Mouse (Mus musculus): ENCODE data around the gene Cyp2s1.

DNA sequence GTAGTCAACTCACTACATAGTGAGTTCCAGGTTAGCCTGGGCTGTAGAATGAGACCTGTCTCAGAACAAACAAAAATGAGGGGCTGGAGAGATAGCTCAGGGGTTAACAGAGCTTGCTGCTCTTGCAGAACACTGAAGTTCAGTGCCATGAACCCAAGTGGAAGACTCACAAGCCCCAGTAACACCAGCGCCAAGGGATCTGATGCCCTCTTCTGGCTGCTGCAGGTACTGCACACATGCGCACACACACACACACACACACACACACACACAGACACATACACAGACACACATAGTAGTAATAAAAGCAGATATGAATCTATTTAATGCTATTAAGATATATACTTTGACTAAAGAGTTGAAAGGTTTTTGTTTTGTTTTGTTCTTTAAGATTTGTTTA lies 18.2 kb downstream of the Cyp2s1 start:
- TF ChIP-seq MEF2A (IDR thresholded peaks at IDR 0.05; ENCODE audit: borderline replicate concordance, low read depth, low read length) (no peak), CTCF (conservative IDR thresholded peaks at IDR 0.05 in 1 of 2, IDR thresholded peaks at IDR 0.05 in 1 of 2; ENCODE audit: low read depth in 2 of 2, low read length in 2 of 2) (peak in 1 of 2 experiments; percentile 20; a peak in 2 of 4 replicates), MAX (IDR thresholded peaks at IDR 0.05; ENCODE audit: low read length) (no peak), NELFE (IDR thresholded peaks at IDR 0.05; ENCODE audit: low read depth, low read length) (no peak), ZNF384 (IDR thresholded peaks at IDR 0.05; ENCODE audit: low read depth, low read length) (no peak), USF2 (conservative IDR thresholded peaks at IDR 0.05; ENCODE audit: low read depth, low read length) (no peak), JUND (conservative IDR thresholded peaks at IDR 0.05; ENCODE audit: low read depth, low read length) (no peak), POLR2A (IDR thresholded peaks at IDR 0.05; ENCODE audit: low read depth, low read length) (no peak), USF1 (IDR thresholded peaks at IDR 0.05; ENCODE audit: low read depth, low read length) (no peak)
